10 mouse cellular contexts compared by ENCODE assay signal in genomic region chr6:71735600-71736010, GRCm38 (mm10). TPM values are rescaled to one million over a fixed set of nuclear protein-coding genes. Genes with fewer than 3 reads are reported as not detected.
DNase-seq lines count a peak whose midpoint lies in the region; ATAC-seq and TF ChIP-seq lines count a peak whose summit lies in the region.
"Had no signal": no experiment of that assay in that cellular context is flagged by ENCODE, and none has a peak within 500 bp of the region (broad histone marks: within the 10 kb centered on the region; RNA-seq: fewer than 3 reads in every experiment).

No protein-coding gene starts in this region.

- 11% methylated on average over 4 of the region's 4 CpGs for WGBS in heart, embryonic 12.5 days
- WGBS in midbrain, embryonic 11.5 days = 34% methylated on average over 4 of the region's 4 CpGs
- WGBS in midbrain, embryonic 15.5 days = 29% methylated on average over 4 of the region's 4 CpGs
- WGBS in olfactory bulb, adult 2 months = 44% methylated on average over 4 of the region's 4 CpGs

- ATAC-seq in heart, embryonic 12.5 days (ENCODE audit: insufficient number of reproducible peaks, low FRiP score) = peak; percentile 38; the same call in 1 of the 2 replicates
- ATAC-seq in midbrain, embryonic 11.5 days (ENCODE audit: low FRiP score) = no peak
- ATAC-seq in midbrain, embryonic 15.5 days (replicated peaks) = no peak
- ATAC-seq: forebrain, postnatal 0 days had no signal

- DNase-seq in heart, adult 9 months (ENCODE audit: low spot score in 2 of 2) = no peak
- DNase-seq in midbrain, embryonic 11.5 days (ENCODE audit: low spot score, missing footprints) = peak; percentile 77
- DNase-seq in kidney, postnatal 14 days = peak; percentile 34
- no peak for DNase-seq in thymus, postnatal 36 days
- no peak for DNase-seq in ovary, postnatal 14 days (ENCODE audit: low spot score)
- DNase-seq: forebrain, postnatal 0 days had no signal

- H3K9ac ChIP-seq in heart, embryonic 12.5 days = no peak overlapping the region
- no peak overlapping the region for H3K9ac ChIP-seq in midbrain, embryonic 11.5 days (ENCODE audit: low read length)
- no peak overlapping the region for H3K9ac ChIP-seq in midbrain, embryonic 15.5 days
- H3K9ac ChIP-seq: forebrain, postnatal 0 days; stomach, embryonic 15.5 days had no signal

- H3K4me1 ChIP-seq in heart, embryonic 12.5 days (replicated peaks) = peaks cover 29% of the 10 kb centered on the region
- H3K4me1 ChIP-seq in midbrain, embryonic 11.5 days (ENCODE audit: control insufficient read depth, insufficient read depth, low read length) = peaks cover 6% of the 10 kb centered on the region; the same call in 1 of the 2 replicates
- peaks cover 18% of the 10 kb centered on the region for H3K4me1 ChIP-seq in midbrain, embryonic 15.5 days
- peaks cover 16% of the 10 kb centered on the region for H3K4me1 ChIP-seq in olfactory bulb, adult 2 months (ENCODE audit: control insufficient read depth, insufficient read depth, low read length)

- H3K4me3 ChIP-seq in heart, embryonic 12.5 days = no peak overlapping the region
- H3K4me3 ChIP-seq in midbrain, embryonic 11.5 days (ENCODE audit: low read depth, low read length) = no peak overlapping the region
- H3K4me3 ChIP-seq in midbrain, embryonic 15.5 days = no peak overlapping the region
- no peak overlapping the region for H3K4me3 ChIP-seq in olfactory bulb, adult 2 months (ENCODE audit: insufficient read depth, low read depth, low read length)
- H3K4me3 ChIP-seq: stomach, embryonic 15.5 days had no signal

- peak overlapping the region; percentile 31 for H3K27ac ChIP-seq in heart, embryonic 12.5 days (ENCODE audit: poor library complexity, severe bottlenecking)
- H3K27ac ChIP-seq in midbrain, embryonic 11.5 days (ENCODE audit: low read depth, low read length) = no peak overlapping the region
- H3K27ac ChIP-seq in midbrain, embryonic 15.5 days = no peak overlapping the region
- H3K27ac ChIP-seq in olfactory bulb, adult 2 months (ENCODE audit: insufficient read depth, low read depth, low read length) = 0 out of 2 replicates have a peak overlapping the region, but pooled peaks have one; percentile 13
- H3K27ac ChIP-seq: stomach, embryonic 15.5 days had no signal

- 0 out of 2 replicates have a peak, but pooled peaks cover 3% of the 10 kb centered on the region for H3K36me3 ChIP-seq in heart, embryonic 12.5 days
- H3K36me3 ChIP-seq in midbrain, embryonic 11.5 days (ENCODE audit: control insufficient read depth, insufficient read depth, low read length) = no peaks in the 10 kb centered on the region
- H3K36me3 ChIP-seq in midbrain, embryonic 15.5 days (replicated peaks) = no peaks in the 10 kb centered on the region
- H3K36me3 ChIP-seq: stomach, embryonic 15.5 days had no signal

- no peaks in the 10 kb centered on the region for H3K9me3 ChIP-seq in heart, embryonic 12.5 days (replicated peaks)
- H3K9me3 ChIP-seq in midbrain, embryonic 11.5 days (ENCODE audit: control insufficient read depth, low read length) = no peaks in the 10 kb centered on the region
- no peaks in the 10 kb centered on the region for H3K9me3 ChIP-seq in midbrain, embryonic 15.5 days
- H3K9me3 ChIP-seq: stomach, embryonic 15.5 days had no signal

- no peak overlapping the region for H3K4me2 ChIP-seq in heart, embryonic 12.5 days
- H3K4me2 ChIP-seq in midbrain, embryonic 11.5 days = no peak overlapping the region
- H3K4me2 ChIP-seq in midbrain, embryonic 15.5 days = no peak overlapping the region
- H3K4me2 ChIP-seq: stomach, embryonic 15.5 days had no signal

- no peak for TF ChIP-seq CTCF in olfactory bulb, adult 2 months (IDR thresholded peaks at IDR 0.05; ENCODE audit: insufficient read depth, low read depth, low read length)

- TF ChIP-seq POLR2A in olfactory bulb, adult 2 months (IDR thresholded peaks at IDR 0.05; ENCODE audit: insufficient read depth, low read depth, low read length) = no peak

- no peaks in the 10 kb centered on the region for H3K27me3 ChIP-seq in heart, embryonic 12.5 days (replicated peaks)
- H3K27me3 ChIP-seq in midbrain, embryonic 11.5 days (ENCODE audit: control insufficient read depth, insufficient read depth, low read length) = no peaks in the 10 kb centered on the region
- H3K27me3 ChIP-seq in midbrain, embryonic 15.5 days (replicated peaks) = no peaks in the 10 kb centered on the region
- H3K27me3 ChIP-seq: stomach, embryonic 15.5 days had no signal

RNA-seq across cellular contexts. Expression of gene Reep1, which starts 28.2 kb away (rescaled TPM):
- polyA plus RNA-seq in heart, embryonic 12.5 days (2016; fragmentation: Nextera tagmentation; extraction: Ambion mirVana) = 22.3 and 22.9 TPM in 2 replicates
- polyA plus RNA-seq in midbrain, embryonic 11.5 days (2014; fragmentation: Nextera tagmentation; extraction: Ambion mirVana) = 72.1 TPM in 2 replicates
- polyA plus RNA-seq in midbrain, embryonic 15.5 days (2015; fragmentation: Nextera tagmentation; extraction: Ambion mirVana) = 303 and 331 TPM in 2 replicates
- not detected in 2 replicates for polyA plus RNA-seq in olfactory bulb, adult 2 months (2012; ENCODE audit: insufficient read depth, insufficient read length, low replicate concordance, missing spikeins)

Comparison
In these comparisons a context has a peak if more than half of its experiments do, and no peak if none do; other contexts are left out.
1. H3K27ac ChIP-seq: peak in heart, embryonic 12.5 days (single experiment) and olfactory bulb, adult 2 months (single experiment); none in midbrain, embryonic 11.5 days (single experiment) and midbrain, embryonic 15.5 days (single experiment).
2. DNase-seq: peak in midbrain, embryonic 11.5 days (single experiment) and kidney, postnatal 14 days (single experiment); none in heart, adult 9 months (0 of 2), thymus, postnatal 36 days (0 of 2) and ovary, postnatal 14 days (single experiment).